Mouse (Mus musculus) gastrocnemius, postnatal 36 days (tissue): ENCODE measurements around the gene Cstad. TPM values are rescaled to one million over a fixed set of nuclear protein-coding genes. Genes with fewer than 3 reads are reported as not detected.
A peak's percentile ranks its signal among the peaks of the same experiment; 100 is the strongest.

Experiments
- DNase-seq, 2 experiments: peaks; one replicate each; pipeline ENCODE4 v3.0.0; 2022
- intact Hi-C: fragments of 180-260 bp; cut with DNase I; formaldehyde crosslinking; loops from one replicate; pipeline ENCODE4 v1.15.1; 2025
- total RNA-seq, 2 experiments: library from RNA; stranded (reverse); gene quantifications; 2 replicates each; pipeline ENCODE4 v1.2.3; 2021

Gene Cstad
- total RNA-seq, 2 experiments from 2014 or later = 2.5 to 3.4 TPM

- intact Hi-C loops = loop anchor here (5.0 kb wide), 2 partner anchors 58 to 122 kb away; partner anchors contain the start of gene Cstad
- DNase-seq = no peak
These were observed 60.9 kb downstream of the Cstad start for GRCm38 (mm10) chr2:30655746-30656145.

- DNase-seq = no peak
- intact Hi-C loops = loop anchor here (5.0 kb wide), 2 partner anchors 60 to 120 kb away; partner anchors contain the start of gene Cstad
These were observed 62.1 kb downstream of the Cstad start for GRCm38 (mm10) chr2:30656711-30657555.

GRCm38 (mm10) chr2:30657674-30658479 lies 63.0 kb downstream of the Cstad start:
- intact Hi-C loops = loop anchor here (5.0 kb wide), 2 partner anchors 61 to 119 kb away; partner anchors contain the start of gene Cstad
- peak in 1 of 2 experiments; percentile 53 for DNase-seq

GRCm38 (mm10) chr2:30658480-30658843 lies 63.6 kb downstream of the Cstad start:
- intact Hi-C loops = loop anchor here (5.0 kb wide), 2 partner anchors 61 to 119 kb away; partner anchors contain the start of gene Cstad

More at GRCm38 (mm10) chr2:30658480-30658843, 63.6 kb downstream of the Cstad start:
- DNase-seq = peak; percentile 98 to 99

Other genes with a start within 250 kb of the Cstad start
- 10 to 100 TPM; 16.3 to 17.6 TPM for gene Sh3glb2, start 235.7 kb upstream of the Cstad start, total RNA-seq
- gene Miga2, start 230.8 kb upstream of the Cstad start, total RNA-seq = 10 to 100 TPM; 15.5 to 19.6 TPM
- gene Dolpp1, start 202.8 kb upstream of the Cstad start, total RNA-seq = 1 to 10 TPM; 5.5 to 6.7 TPM
- gene Crat, start 179.2 kb upstream of the Cstad start, total RNA-seq = 100 to 1,000 TPM; 356 to 381 TPM
- 10 to 100 TPM; 55.1 to 58.9 TPM for gene Ptpa, start 179.0 kb upstream of the Cstad start, total RNA-seq
- gene Ier5l, start 120.8 kb upstream of the Cstad start, total RNA-seq = 1 to 10 TPM; 1.7 TPM
- 1 to 10 TPM; 1.3 to 5.3 TPM for gene 1700001O22Rik, start 208.6 kb downstream of the Cstad start, total RNA-seq
- gene Ntmt1, start 212.8 kb downstream of the Cstad start, total RNA-seq = 10 to 100 TPM; 13.0 to 15.9 TPM
- 1 to 10 TPM; 6.6 to 7.6 TPM for gene Asb6, start 235.3 kb downstream of the Cstad start, total RNA-seq
- 1 to 10 TPM; 1.9 to 2.4 TPM for gene Prrx2, start 239.9 kb downstream of the Cstad start, total RNA-seq